Mouse (Mus musculus) heart, embryonic 10.5 days (tissue): ENCODE data around the gene Acan. TPM values are rescaled to one million over a fixed set of nuclear protein-coding genes. Genes with fewer than 3 reads are reported as not detected.

Experiments
- DNase-seq: peaks from one replicate; pipeline ENCODE4 v3.0.0-alpha.2; 2017; ENCODE audit warnings: low spot score
- H3K27ac ChIP-seq: fragments of 300-500 bp; sonication (generic); 2 replicates; pipeline ENCODE4 v1.5.1; 2016; ENCODE audit warnings: mild to moderate bottlenecking
- H3K27me3 ChIP-seq: fragments of 300-500 bp; sonication (generic); 2 replicates; pipeline ENCODE4 v1.6.1; 2016; ENCODE audit warnings: mild to moderate bottlenecking; ENCODE audit not compliant: poor library complexity, insufficient read depth, severe bottlenecking
- H3K36me3 ChIP-seq: fragments of 300-500 bp; sonication (generic); 2 replicates; pipeline ENCODE4 v1.6.1; 2016; ENCODE audit warnings: mild to moderate bottlenecking, moderate library complexity
- H3K4me1 ChIP-seq: fragments of 300-500 bp; sonication (generic); 2 replicates; pipeline ENCODE4 v1.6.1; 2016; ENCODE audit warnings: mild to moderate bottlenecking
- H3K4me3 ChIP-seq: fragments of 300-500 bp; sonication (generic); 2 replicates; pipeline ENCODE4 v1.5.1; 2016; ENCODE audit warnings: mild to moderate bottlenecking, moderate library complexity
- H3K9me3 ChIP-seq: fragments of 300-500 bp; sonication (generic); 2 replicates; pipeline ENCODE4 v1.6.1; 2016; ENCODE audit warnings: mild to moderate bottlenecking, moderate library complexity
- WGBS: fragments of 180-500 bp; shearing (Covaris S2); methylation state at CpG from one replicate; pipeline ENCODE4 v1.1.7; 2016; 5-methylcytosine and 5-hydroxymethylcytosine counted together
- polyA plus RNA-seq: library from polyadenylated mRNA; unstranded; fragments of >200 nt; fragmentation: Nextera tagmentation; extraction: Ambion mirVana; gene quantifications from 2 replicates; pipeline ENCODE4 v1.2.1, GENCODE M21; 2016

The Acan gene
- polyA plus RNA-seq, 1 experiment from 2014 or later = 0.34 TPM

DNA sequence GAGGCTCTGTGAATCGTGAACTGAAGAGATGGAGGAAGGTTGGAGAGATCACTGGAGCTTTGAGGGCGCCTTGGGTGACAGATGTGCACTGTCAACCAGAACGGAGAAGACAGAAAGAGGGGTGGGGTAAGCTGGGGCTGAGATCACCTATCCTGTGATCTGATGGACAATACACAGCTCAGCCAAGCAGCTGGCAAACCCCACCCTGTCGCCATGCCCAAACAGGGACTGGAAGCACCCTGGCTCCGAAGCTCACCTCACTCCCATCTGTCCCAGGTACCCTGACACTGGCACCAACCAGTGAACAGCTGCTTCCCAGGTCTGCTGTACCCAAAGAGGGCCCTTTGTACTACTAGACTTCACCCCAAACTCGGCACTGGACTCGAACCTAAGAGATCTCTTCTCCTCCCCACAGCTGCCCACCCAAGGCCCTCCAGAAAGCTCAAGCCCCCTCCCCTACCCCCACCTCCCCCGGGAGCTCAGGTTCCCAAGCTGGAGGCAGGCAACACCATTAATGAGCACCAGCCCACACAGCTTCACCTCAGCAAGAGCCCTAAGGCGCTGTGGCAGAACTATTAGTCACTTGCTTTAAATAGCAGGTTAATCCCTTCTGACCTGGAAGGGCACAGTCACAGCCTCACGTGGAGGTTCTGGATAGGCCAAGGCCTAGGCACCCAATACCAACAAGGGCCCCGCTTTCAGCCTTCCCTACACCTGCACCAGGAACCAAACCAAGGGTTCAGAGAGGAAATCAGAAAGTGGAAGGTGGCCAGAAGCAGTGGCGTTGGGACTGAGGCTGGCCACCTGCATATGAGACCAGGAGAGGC, 93.9 kb downstream of the Acan start:
- no peak for DNase-seq
- Histone ChIP-seq H3K4me3 (peak overlapping the region; percentile 71), H3K4me1 (peaks cover 36% of the 10 kb centered on the region), H3K27ac (peak overlapping the region; percentile 93), H3K9me3 (no peaks in the 10 kb centered on the region), H3K36me3 (peaks cover 33% of the 10 kb centered on the region), H3K27me3 (no peaks in the 10 kb centered on the region)
- 44% methylated on average over 12 of the region's 12 CpGs for WGBS

DNA sequence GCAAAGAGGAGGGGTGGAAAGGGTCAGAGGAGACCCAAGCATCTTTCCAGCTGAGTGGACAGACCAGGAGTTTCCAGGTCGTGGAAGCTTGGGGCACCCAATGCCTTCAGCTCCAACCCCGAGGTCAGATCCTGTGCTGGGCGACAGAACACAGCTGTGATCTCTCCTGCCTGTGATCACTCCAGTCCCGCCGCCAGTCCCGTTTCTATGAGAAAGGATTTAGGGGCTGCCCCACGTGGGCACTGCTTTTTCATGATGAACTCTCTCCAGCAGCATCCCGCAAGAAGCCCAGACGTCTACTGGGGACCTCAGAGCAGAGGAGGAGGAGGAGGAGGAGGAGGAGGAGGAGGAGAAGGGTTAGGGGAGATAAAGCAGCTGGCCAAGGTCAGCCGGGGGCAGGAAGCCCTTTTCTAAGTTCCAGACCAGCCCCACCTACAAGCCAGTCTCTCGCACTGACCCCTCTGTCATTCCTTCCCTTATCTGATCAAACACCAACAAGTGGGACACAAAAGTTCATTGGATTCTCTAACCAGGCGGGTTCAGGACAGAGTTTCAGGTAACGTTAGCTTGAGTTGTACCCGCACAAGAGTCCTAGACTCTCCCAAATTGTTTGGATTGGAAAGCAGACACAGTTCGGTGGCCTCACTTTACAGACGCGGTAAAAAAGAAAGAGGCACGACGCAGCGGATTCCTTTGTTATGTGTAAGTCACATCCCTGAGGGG, 94.8 kb downstream of the Acan start:
- peaks cover 24% of the 10 kb centered on the region for H3K36me3 ChIP-seq
- DNase-seq = no peak
- peaks cover 36% of the 10 kb centered on the region for H3K4me1 ChIP-seq
- peak overlapping the region; percentile 71 for H3K4me3 ChIP-seq
- no peaks in the 10 kb centered on the region for H3K9me3 ChIP-seq
- H3K27me3 ChIP-seq = no peaks in the 10 kb centered on the region
- under 1% methylated on average over 20 of the region's 20 CpGs for WGBS
- peak overlapping the region; percentile 93 for H3K27ac ChIP-seq

DNA sequence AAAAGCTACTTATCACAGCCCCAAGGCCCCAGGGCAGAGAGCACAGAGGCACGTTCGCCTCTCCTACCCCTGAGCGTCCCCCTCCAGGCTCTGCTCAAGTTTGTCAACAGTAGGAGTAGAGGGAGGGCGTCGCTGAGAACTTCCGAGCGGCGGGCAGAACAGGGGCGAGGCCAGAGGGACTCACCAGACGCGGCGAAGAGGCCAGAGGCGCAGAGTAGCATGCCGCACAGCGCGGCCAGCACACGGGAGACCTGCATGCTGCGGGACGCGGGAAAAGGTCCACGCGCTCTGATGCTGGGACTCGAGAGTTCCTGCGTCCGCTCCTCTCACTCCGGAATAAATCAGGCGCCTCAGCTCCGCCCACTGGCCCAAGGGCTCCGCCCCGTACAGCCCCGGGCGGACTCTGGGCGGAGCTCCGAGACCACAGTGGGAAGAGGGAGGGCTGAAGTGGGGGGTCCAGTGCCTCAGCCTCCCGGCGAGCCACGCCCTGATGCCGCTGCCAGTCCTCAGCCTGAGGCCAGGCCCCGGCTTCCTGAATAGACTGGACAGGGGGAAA, 95.5 kb downstream of the Acan start, which contains the start of gene Mfge8:
Gene Mfge8, minus strand, starts transcription at position 350 of the 556 bp plus-strand sequence.
- Histone ChIP-seq H3K9me3 (no peaks in the 10 kb centered on the region), H3K4me1 (peaks cover 36% of the 10 kb centered on the region), H3K27ac (peak within 1 kb of the TSS; percentile 93), H3K4me3 (peak within 1 kb of the TSS; percentile 71), H3K36me3 (peaks cover 17% of the 10 kb centered on the region), H3K27me3 (no peaks in the 10 kb centered on the region)
- peak; percentile 97 for DNase-seq
- under 1% methylated on average over 39 of the region's 39 CpGs for WGBS

DNA sequence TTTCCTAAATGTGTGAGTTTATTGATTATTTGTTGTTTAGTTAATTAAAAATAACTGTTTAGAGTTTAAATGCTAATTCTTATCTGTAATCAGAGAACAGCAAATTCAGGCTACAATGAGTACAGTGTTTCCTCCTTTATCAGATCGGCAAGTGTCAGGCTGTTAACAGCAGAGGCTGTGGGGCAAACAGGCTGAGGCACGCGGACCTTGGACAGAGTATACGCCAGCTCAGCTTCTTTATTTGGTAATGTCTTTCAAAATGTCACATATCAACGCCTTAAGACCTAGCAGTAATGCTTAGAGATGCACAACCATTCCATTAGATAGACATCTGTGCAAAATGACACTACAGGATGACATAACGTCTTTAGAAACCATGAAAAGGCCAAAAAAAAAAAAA, 96.2 kb downstream of the Acan start:
- Histone ChIP-seq H3K4me1 (peaks cover 30% of the 10 kb centered on the region), H3K27me3 (no peaks in the 10 kb centered on the region), H3K4me3 (no peak overlapping the region), H3K27ac (peak overlapping the region; percentile 93; the same call in 1 of the 2 replicates), H3K9me3 (no peaks in the 10 kb centered on the region), H3K36me3 (peaks cover 10% of the 10 kb centered on the region)
- WGBS = 32% methylated on average over 6 of the region's 6 CpGs
- DNase-seq = no peak

DNA sequence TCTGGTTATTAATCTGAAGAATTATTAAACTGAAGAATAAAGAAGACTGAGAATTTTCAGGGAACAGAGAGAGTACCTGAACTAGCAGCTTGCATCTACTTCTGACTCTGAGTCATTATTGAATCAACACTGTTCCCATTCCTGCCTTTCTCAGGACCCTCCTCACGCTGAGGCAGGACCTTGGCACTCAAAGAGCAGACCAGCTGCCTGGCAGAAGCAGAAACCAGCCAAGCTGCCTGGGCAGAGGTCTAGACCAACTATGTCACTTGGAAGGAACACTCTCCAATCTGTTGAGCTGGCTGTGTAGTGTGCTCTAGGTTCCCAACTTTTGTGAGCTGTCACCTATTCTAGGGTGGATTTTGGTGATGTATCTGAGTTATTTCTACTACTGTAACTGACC, 106.1 kb downstream of the Acan start:
- Histone ChIP-seq H3K4me3 (no peak overlapping the region), H3K36me3 (no peaks in the 10 kb centered on the region), H3K27me3 (no peaks in the 10 kb centered on the region), H3K9me3 (no peaks in the 10 kb centered on the region), H3K27ac (no peak overlapping the region), H3K4me1 (no peaks in the 10 kb centered on the region)
- WGBS = 71% methylated on average over 1 of the region's 1 CpGs
- no peak for DNase-seq

Other genes starting within 250 kb of the Acan start
- 13.3 and 16.7 TPM in 2 replicates for gene Det1, start 206.2 kb upstream of the Acan start, polyA plus RNA-seq
- gene Aen, start 157.6 kb upstream of the Acan start, polyA plus RNA-seq = 51.0 and 57.4 TPM in 2 replicates
- gene Isg20, start 140.1 kb upstream of the Acan start, polyA plus RNA-seq = 0.67 and 0.68 TPM in 2 replicates
- 3.5 and 3.7 TPM in 2 replicates for gene Hapln3, start 77.5 kb downstream of the Acan start, polyA plus RNA-seq
- 219 and 275 TPM in 2 replicates for gene Mfge8, start 95.6 kb downstream of the Acan start, polyA plus RNA-seq
- gene Abhd2, start 219.7 kb downstream of the Acan start, polyA plus RNA-seq = 4.7 and 5.4 TPM in 2 replicates